Mouse (Mus musculus) ZHBTc4 (cell line): ENCODE results near the gene Erf.

Experiments used
- DNase-seq: peaks from one replicate; pipeline ENCODE4 v3.0.0-alpha.2; 2011; ENCODE audit warnings: low read depth, low spot score

The Erf gene

DNA sequence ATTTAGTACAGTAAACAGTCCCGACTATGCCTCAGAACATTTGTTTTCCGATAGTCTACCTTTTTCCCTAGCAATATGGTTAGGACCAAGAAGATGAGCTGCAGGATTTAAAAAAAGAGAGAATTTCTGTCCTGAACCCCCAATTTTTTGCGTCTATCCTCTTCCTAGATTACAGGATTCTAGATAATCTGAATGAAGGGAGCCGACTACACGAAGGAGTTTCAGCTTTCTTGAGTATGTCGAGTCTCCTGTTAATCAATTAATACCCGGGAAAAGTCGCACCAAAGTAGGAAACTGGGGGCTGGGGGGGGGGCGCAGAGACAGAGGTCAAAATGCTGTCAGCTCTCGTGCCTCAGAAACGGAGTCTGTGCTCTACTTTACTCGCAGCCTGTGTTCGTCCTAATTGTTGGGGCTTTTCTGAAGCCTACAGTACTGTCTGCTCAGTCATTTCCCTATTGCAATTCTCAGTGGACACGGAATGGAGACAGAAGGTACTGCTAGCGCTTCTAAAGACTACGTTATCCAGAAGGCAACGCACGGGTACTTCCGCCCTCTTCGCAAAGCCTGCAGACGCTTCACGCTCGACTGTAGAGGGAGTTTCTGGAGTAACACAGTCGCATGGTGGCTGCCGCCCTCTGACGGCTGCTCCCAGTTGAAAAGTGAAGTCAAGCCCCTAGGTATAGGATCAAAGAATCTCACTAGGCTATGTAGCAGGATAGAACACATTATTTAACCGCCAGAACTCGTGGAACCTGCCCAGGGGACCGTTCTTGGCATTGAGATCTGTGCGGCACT is 11.5 kb downstream of the Erf start:
- DNase-seq: peak; percentile 92

DNA sequence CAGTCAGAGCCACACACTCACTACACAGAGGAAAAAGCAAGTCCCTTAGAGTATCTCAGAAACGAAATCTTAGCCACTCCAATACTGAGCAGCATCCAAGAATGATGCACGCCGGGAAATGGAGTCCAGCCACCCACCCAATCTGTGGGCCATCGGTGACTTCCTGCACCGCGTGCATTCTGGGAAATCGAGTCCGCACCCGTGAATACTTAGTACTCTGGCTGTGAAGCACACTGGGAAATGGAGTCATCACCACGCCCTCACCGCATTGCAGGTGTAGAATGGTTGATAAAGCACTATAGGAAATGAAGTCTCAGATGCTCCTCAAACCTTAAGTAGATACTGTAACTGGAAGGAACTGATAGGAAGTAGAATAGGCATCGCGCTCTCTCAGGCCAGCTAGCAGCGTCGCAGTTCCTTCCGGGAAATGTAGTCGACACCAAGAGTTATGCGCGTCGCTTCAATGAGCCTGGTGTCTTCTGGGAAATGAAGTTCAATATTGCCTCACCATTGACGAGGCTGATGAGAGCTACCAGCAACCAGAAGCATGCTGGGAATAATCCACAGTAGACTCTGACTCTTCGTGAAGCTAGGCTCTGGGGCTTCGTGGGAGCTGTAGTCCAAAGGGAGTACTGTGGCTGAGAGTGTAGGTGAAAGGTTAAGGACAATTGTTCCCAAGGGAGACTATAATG is 12.4 kb downstream of the Erf start:
- peak; percentile 97 for DNase-seq

DNA sequence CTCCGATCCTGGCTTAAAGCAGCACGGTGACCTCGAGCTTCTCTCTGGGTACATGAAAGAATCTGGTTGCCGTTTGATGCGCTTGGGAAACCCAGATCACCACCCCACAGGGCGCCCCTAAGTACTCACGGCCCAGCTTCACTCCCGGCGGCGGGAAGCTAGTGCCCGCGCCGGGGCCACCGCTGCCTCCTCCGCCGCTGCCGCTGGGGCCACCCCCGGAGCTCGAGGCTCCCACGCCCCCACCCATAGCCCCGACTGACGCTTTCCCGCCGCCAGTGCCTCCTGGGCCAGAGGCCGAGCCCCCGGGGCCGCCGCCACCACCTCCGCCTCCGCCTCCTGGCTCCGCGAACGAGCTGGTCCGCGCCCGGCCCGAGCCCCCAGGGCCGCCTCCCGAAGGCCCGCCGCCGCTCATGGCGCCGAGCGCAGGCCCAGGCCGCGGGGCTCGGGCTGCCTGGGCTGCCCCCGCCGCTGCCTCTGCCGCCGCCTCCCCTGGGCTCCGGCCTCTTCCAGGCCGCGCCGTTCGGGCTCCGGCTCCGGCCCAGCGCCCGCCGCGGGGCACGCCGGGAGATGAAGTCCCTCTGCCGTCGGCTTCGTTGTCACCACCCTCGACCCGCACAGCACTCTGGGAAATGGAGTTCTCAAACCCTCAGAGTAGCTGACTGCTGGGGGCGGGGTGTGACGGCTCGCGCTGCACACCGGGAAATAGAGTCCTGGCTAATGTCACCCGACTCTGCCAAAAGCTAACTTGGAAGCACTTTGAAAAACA is 13.1 kb downstream of the Erf start, which contains the start of gene Gsk3a:
Gene Gsk3a, minus strand, starts transcription at position 603 of the 766 bp plus-strand sequence.
- DNase-seq: peak; percentile 98

DNA sequence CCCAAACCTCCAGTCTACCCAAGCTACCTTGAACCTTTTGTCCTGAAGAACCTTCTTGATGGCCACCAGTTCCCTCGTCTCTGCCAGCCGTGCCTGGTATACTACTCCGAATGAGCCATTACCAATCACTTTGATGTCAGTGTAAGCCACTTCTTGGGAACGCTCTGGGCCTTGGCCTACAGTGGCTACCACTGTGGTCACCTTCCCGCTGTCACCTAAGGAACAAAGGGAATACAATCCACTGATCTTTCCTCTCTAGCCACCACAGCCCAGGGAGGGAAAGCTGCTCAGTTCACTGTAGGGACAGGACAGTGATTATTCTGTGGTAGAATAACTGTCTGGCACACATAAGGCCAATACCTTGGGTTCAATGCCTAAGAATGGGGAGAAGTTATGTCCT is 15.0 kb downstream of the Erf start:
- DNase-seq: no peak

DNA sequence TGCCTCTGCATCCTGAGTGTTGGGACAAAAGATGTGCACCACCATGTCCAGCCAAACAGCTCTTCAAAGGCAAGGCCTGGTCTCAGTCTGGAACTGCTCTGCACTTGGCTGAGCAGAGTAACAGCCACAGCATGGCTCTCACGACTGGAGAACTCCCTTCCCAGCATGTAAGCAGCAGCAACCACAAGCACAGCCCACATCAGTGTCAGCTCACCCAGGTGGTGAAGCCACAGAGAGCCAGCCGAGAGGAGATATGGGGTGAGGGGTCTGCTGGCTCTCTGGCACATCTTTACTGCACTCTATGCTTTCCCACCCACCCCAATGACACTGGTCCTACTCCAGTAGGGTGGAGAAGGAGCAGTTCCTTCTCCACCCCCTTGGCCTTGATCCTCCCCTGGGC is 17.5 kb downstream of the Erf start:
- DNase-seq: no peak

DNA sequence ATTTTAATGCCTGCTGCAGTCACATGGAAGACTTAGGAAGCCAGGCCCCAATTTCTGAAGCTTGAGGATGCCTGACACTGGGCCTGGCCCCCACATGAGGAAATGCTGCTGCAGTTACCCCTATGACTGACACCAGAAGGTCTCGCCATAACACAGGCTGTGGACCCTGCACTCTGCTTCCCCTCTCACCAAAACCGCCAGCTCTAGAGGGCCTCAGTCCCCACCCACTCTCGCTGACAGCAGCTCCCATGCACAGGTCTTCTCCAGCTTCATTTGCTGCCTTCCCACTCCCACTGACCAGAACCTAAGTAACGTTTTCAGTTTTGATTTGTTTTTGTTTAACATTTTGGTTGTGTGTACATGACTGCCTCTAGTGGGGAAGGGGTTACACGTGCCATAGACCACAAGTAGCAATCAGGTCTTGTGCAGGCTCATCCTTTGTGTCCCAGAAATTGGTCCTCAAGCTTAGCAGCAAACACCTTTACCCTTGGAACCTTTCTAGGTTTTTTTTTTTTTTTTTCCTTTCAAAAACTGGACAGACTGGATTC is 18.4 kb downstream of the Erf start:
- DNase-seq: peak; percentile 40

DNA sequence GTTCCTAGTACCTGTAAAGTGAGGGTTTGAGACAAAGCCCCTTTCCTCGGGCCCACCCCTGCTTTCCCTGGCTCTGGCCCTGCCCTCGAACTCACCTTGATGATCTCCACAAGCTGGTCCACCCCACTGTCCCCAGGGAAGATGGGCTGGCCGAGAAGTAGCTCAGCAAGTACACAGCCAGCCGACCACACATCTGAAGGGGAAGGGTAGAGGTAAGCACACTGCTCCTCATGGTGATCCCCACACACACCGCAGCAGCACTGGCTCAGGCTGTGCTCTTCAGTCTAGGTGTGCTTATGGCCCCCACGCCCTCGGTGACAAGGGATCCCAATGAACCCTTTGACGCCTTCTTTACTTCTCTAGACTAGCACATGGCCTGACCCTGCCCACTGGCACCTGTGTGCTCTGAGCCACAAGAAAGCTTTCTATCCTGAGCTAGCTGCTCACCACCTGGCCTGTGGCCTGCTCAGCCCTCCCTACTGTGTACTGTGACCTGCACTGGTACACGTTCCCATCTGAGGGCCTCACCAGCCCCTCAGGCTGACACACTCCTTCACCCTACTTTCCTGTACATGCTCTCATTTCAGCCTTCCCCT is 19.8 kb downstream of the Erf start:
- no peak for DNase-seq

DNA sequence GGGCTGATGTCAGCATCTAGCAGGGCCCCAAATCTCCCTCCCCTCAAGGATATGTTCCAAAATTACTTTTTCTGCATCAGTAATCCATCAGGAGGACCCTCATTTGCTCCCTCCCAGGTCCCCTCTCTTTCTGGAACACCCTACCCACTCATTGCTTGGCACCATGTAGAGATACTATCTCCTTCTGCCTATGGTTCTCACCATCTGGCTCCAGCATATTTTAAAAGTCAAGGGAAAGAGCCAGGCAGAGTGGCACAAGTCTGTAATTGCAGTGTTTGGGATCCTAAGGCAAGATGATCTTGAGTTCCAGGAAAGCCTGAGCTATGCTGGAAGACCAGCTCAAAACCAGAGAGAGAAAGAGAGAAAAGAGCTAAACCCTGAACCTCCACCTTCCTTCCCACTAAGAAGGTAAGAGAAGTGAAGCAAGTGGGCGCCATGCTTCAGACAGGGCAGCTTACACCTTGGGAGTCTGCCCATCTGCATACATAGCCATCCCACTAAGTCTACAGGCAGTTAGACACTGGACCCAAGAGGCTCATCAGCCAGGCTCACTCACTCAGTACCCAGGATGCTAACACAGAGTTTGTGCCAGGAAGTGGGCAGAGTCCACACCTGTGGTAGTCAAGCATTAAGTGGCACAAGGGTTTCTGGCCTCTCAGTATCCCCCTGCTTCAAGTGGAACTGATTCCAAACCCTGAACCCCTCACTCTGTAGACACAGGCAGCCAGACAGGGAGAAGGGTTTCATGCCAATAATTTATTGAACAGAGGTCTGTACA is 22.8 kb downstream of the Erf start:
- no peak for DNase-seq

DNA sequence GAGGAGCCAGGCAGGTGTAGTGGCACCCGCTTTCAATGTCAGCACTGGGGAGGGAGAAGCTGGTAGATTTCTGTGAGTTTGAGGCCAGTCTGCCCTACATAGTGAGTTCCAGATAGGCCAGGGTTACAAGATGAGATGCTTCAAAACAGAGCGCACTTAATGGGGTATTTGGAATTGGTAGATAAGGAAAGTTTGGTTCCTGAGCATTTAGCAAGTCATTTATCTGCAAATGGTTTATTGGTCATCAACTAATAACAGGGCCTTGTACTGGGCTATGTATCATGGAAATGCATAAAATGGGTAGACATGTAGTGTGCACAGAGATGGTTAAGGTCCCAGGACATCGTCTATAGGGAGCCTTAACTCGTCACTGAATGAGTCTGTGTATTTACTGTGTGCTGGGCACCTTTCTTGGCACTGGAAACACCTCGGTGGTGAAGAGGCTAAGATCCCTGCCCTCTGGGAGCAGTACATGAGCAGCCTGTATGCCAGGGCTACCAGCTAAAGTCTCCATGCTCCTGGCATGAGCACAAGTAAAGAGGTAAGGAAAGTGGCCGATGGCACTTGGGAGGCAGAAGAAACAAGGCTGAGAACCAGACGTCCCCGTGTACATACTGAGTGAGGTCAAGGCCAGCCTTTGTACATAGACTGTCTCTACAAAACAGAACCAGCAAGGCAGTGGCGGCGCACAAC is 28.1 kb downstream of the Erf start:
- DNase-seq: no peak

DNA sequence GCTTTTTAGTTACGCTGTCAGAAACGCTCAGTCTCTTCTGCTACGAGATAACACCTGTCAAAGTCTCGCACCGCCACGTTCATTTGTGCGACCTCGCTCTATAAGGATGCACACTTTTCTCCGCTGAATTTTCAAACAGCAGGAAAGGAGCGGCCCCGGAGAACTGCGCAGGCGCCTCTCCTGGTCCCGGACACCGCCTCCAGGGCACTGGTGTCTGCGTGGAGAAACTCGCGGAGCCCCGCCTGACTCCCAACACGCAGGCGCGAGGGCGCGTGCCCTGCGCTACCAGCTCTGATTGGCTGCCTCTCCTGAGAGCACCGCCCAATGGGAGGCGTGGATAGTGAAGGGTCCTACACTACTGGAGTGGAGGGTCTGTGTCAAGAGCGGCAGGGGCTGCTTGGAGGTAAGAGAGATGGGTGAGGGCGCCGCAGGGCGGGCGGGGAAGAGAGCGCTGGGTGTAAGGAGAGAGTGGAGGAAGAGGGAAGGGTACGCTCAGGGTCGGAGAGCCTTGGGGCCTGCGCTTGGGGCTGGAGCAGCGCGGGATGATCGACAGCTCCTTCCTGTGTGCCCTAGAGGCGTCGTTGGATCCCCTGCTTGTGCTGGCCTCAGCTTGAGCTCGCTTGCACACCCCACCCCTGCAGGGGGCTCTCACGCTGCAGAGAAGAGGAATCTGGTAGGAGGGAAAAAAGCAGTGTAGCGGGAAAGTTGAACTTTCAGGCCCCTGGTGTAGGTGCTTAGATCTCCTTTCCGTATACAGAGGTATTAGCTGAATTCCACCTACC is 29.3 kb downstream of the Erf start, which contains the start of gene Zfp526:
Gene Zfp526, plus strand, starts transcription at position 324 of the 782 bp plus-strand sequence.
- peak; percentile 99 for DNase-seq

DNA sequence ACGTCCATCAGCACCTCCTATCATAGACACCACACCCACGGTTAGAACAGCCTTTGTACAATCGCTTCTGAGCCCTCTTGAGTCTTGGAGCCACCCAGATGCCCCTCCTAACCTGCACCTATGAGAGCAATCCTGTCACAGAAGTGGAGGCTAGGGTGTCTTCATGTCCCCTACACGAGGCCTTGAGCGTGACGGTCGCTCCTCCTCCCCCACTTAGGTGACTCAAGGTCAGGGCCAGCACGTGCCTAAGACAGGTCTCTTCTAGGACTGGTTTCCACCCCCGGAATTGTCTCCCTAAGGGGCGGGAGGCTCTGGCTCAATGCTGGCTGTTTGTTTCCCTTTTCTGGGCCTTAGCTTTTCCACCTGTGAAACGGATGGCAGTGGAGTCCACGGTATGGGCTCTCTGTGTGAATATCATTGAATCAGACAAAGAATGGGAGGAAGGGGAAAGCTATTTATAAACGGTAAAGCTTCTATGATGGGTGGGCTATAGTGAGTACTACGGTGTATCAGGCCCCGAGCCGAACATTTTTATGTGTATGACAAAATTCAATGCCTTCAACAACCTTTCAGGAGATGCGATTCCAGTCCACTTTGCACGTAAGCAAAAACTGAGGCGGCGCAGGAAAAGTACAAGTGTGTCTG is 30.0 kb downstream of the Erf start, which contains the start of gene Dedd2:
Gene Dedd2, minus strand, starts transcription at position 159 of the 645 bp plus-strand sequence.
- DNase-seq: peak; percentile 61

DNA sequence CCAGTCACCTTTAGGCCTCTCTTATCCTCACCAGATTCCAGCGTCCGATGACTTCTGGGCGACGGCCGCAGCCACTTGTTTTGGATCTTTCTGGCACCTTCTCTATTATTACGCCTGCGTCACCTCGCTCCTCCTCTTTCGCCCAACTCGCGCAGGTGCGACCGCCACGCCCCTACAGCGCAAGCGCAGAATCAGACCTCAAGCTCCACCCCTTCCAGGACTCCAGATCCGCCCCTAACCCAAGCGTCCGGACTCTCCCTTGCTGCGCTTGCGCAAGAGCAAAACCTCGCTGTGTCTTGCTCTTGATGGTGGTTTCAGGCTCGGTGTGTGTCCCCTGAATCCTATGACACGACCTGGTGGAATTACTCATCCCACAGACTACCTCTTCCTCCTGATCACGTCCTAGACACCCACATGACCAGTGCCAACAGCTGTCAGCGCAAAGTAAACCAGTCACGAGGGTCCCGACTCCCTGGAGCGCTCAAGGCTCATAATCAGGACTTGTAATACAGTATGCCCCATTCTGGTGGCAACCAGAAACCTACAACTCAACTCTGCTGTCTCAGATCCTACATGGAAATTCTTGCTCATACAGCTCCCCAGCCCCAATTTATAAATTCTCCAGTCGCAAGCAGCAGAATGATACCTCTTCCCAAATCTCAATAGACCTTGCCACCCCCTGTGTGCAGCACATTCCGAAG is 30.7 kb downstream of the Erf start:
- DNase-seq: peak; percentile 98

DNA sequence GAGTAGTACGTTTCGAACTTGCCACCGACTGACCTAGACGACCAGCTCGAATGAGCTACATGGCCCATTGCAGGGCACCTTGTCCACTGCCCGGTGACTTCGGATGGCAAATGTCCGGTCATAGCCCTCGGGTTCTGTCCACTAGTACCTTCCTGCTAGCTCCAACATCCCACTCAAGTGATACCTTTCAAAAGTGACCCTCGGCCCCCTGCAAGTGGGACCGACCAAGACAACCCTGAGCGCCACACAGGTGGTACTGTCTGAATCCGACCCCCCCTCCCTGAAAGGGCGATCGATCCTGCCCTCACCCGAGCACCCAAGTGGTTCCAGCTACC is 31.2 kb downstream of the Erf start:
- no peak for DNase-seq

DNA sequence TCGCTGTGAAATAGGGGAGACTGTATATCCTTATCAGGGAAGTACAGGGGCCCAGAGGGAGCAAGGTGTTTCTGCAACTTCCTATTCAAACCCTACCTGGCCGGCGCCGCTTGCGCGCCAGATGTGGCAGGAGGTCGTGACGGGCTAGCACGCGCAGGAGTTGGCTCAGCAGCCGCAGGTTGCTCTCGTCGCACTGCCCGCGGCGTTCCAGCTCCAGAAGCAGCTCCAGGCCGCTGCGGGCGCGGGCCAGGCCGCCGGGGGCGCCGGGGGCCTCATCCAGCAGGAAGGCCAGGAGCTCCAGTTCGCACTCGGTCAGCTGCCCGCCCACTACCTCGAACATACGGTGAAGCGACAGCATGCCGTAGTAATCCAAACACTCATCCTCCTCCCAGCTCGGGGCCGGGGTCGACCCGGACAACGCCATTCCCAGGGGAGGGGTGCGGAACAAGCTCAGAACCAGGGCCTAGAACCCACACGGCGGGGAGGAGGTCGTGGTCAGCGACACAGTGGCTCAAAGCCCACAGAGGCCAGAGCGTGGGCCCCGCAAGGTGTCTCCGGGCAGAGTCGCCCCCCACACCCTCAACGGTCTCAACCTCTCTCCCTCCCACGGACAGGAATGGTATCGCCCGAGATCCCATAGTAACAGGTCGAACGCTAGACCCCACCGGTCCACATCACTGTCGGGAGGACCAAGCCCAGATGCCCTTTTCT is 31.7 kb downstream of the Erf start:
- peak; percentile 78 for DNase-seq

DNA sequence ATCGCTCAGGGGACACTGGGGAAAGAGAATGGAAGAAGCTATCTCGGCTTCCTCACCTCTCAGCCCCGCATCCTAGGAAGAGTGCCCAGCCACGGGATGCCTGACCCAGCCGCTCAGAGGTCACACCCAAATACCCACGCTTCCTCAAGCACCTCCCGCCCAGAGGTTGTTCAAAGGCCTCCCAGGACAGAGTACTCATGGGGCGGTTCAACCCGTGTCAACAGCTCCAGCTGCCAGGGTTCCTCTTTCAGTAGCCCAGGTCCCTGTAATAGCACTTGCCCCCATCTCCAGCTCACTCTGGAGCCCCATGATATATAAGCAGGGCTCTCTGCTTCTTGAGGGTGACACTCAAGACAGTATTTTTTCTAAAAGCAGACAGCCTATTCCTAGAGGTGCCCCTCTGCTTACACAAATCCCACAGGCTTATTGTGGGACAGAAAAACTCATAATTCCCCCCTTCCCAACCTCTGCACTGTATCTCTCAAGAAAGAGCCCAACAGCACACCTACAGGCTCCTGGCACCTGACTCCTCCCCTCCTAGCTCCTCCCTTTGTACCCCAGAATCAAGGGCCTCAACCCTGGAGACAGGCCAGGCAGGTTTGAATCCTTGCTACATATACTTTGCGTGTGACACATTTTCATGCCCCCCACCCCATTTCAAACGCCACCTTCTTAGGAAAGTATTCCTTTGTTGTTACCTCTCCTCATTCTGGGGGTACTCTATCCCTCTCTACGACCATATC is 32.7 kb downstream of the Erf start:
- no peak for DNase-seq

DNA sequence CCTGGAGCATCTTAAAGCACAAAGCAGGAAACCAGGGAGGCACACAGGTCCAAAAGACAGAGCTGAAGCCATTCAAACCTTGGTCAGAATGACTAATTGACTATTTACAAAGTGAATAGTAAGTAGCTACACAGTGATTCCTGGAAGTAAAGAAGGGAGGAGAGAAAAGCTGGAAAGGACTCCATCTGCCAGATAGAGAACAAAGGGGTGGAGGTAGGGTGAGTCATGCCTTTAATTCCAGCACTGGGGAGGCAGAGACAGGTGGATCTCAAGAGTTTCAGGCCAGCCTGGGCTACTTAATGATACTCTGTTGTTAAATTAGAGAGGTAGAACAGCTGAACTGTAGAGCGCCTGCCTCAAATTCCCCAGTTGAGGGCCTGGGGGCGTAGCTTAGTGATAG is 36.4 kb downstream of the Erf start:
- peak; percentile 69 for DNase-seq

DNA sequence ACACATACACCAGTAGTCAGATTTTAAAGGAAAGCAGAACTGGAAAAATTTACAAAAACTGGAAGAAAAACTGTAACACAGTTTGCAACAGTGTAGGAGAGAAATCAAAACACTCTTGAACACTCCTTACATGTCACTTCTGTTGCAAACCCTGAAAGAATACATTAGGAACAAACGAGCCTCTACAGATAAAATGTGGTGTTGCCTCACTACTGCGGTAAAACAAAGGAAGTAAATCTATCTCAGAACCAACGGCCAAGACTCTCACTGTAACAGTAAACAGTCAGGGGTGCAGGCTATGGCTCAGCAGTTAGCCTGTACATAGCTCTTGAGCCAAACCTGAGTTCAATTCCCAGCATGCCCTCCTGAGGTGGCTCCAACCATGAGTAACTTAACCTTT is 37.5 kb downstream of the Erf start:
- DNase-seq: no peak
